Mouse (Mus musculus) liver, embryonic 14.5 days (tissue): ENCODE measurements at regions not wholly inside any gene's neighbourhood (a gene's known extent, or its start where the extent isn't known, plus 50 kb on each side); places are given as distances from the start of the nearest gene placed in this dataset.

ENCODE experiments used
- ATAC-seq: fragments of 200-750 bp; cut with Nextera tagmentation; 2 replicates; pipeline ENCODE4 v1.8.0; 2017; ENCODE audit warnings: moderate number of reproducible peaks, mild to moderate bottlenecking, moderate library complexity; ENCODE audit not compliant: insufficient read depth
- DNase-seq, 3 experiments: peaks; one replicate each; pipeline ENCODE4 v3.0.0-alpha.2; 2012 to 2013; ENCODE audit warnings: low read depth in 3 of 3, low spot score in 3 of 3
- H3K27ac ChIP-seq: fragments of 300-500 bp; sonication (generic); 2 replicates; pipeline ENCODE4 v1.5.1; 2014; ENCODE audit warnings: moderate library complexity, mild to moderate bottlenecking, control low read depth, inconsistent platforms
- H3K27me3 ChIP-seq: fragments of 300-500 bp; sonication (generic); 2 replicates; pipeline ENCODE4 v1.6.1; 2014; ENCODE audit warnings: mild to moderate bottlenecking, low read length, moderate library complexity; ENCODE audit not compliant: control insufficient read depth, insufficient read depth
- H3K36me3 ChIP-seq: fragments of 300-500 bp; sonication (generic); replicated peaks from 2 replicates; pipeline ENCODE4 v1.6.1; 2014; ENCODE audit warnings: low read depth; ENCODE audit not compliant: control insufficient read depth, insufficient read depth
- H3K4me1 ChIP-seq, 2 experiments: fragments of 200-500 bp in 1 of 2; fragments of 300-500 bp in 1 of 2; sonication (generic) in 1 of 2; replicated peaks; 2 replicates each; pipeline ENCODE4 v1.6.1; 2012 to 2014; ENCODE audit warnings: antibody characterized with exemption in 1 of 2, inconsistent platforms in 1 of 2, low read length in 1 of 2; ENCODE audit not compliant: control insufficient read depth in 2 of 2, insufficient read depth in 2 of 2
- H3K4me2 ChIP-seq: fragments of 300-500 bp; sonication (generic); 2 replicates; pipeline ENCODE4 v1.6.1; 2014; ENCODE audit warnings: low read depth, mild to moderate bottlenecking, control low read depth, moderate library complexity
- H3K4me3 ChIP-seq, 2 experiments: fragments of 200-500 bp in 1 of 2; fragments of 300-500 bp in 1 of 2; sonication (generic) in 1 of 2; 2 replicates each; pipeline ENCODE4 v1.5.1; 2012 to 2014; ENCODE audit warnings: low read depth in 2 of 2, low read length in 2 of 2, mild to moderate bottlenecking in 2 of 2, control low read depth in 1 of 2, inconsistent platforms in 1 of 2, moderate library complexity in 1 of 2; ENCODE audit not compliant: insufficient read depth in 1 of 2
- H3K9ac ChIP-seq: fragments of 300-500 bp; sonication (generic); replicated peaks from 2 replicates; pipeline ENCODE4 v1.6.1; 2014; ENCODE audit warnings: mild to moderate bottlenecking, control low read depth, moderate library complexity
- H3K9me3 ChIP-seq: fragments of 300-500 bp; sonication (generic); 2 replicates; pipeline ENCODE4 v1.6.1; 2016; ENCODE audit warnings: low read length, mixed read lengths; ENCODE audit not compliant: control insufficient read depth
- CTCF ChIP-seq: IDR thresholded peaks from 2 replicates; pipeline ENCODE4 v1.5.1; 2016; ENCODE audit warnings: antibody characterized with exemption, low read depth, control low read depth
- EP300 ChIP-seq: IDR thresholded peaks from 2 replicates; pipeline ENCODE4 v1.6.1; 2016; ENCODE audit warnings: antibody characterized with exemption, low read depth
- WGBS: fragments of 180-500 bp; shearing (Covaris S2); extraction: QIAGEN DNeasy Blood & Tissue Kit; methylation state at CpG from one replicate; pipeline ENCODE4 v1.1.7; 2014; ENCODE audit not compliant: insufficient replicate concordance; 5-methylcytosine and 5-hydroxymethylcytosine counted together

GRCm38 (mm10) chr11:64204305-64204704, 125.0 kb upstream of the Cox10 start:
- ATAC-seq, result no peak
- DNase-seq, result no peak
- no peak overlapping the region for H3K4me2 ChIP-seq
- peaks cover 0 to 16% of the 10 kb centered on the region in 2 experiments; a peak in 2 of 4 replicates for H3K4me1 ChIP-seq
- TF ChIP-seq EP300, result no peak
- TF ChIP-seq CTCF, result no peak
- no peaks in the 10 kb centered on the region for H3K27me3 ChIP-seq
- H3K9ac ChIP-seq, result no peak overlapping the region
- H3K4me3 ChIP-seq, result no peak overlapping the region
- H3K27ac ChIP-seq, result no peak overlapping the region
- 3% methylated on average over 7 of the region's 7 CpGs for WGBS
- H3K36me3 ChIP-seq, result no peaks in the 10 kb centered on the region
- H3K9me3 ChIP-seq, result no peaks in the 10 kb centered on the region

- 63% methylated on average over 6 of the region's 6 CpGs for WGBS
- no peak for DNase-seq
- Histone ChIP-seq H3K27me3 (no peaks in the 10 kb centered on the region), H3K4me3 (no peak overlapping the region), H3K9ac (no peak overlapping the region), H3K4me1 (peaks cover 0 to 16% of the 10 kb centered on the region in 2 experiments; a peak in 2 of 4 replicates), H3K9me3 (no peaks in the 10 kb centered on the region), H3K36me3 (no peaks in the 10 kb centered on the region), H3K27ac (no peak overlapping the region), H3K4me2 (no peak overlapping the region)
- no peak for ATAC-seq
- TF ChIP-seq CTCF, result no peak
- TF ChIP-seq EP300, result no peak
Observed at GRCm38 (mm10) chr11:64200874-64201273, 121.6 kb upstream of the Cox10 start.

GRCm38 (mm10) chr11:64195272-64195671, 116.0 kb upstream of the Cox10 start:
- no peaks in the 10 kb centered on the region for H3K9me3 ChIP-seq
- no peak overlapping the region for H3K4me3 ChIP-seq
- 58% methylated on average over 3 of the region's 3 CpGs for WGBS
- no peaks in the 10 kb centered on the region for H3K36me3 ChIP-seq
- no peak overlapping the region for H3K9ac ChIP-seq
- no peaks in the 10 kb centered on the region for H3K4me1 ChIP-seq
- TF ChIP-seq CTCF (no peak), EP300 (no peak)
- no peak overlapping the region for H3K4me2 ChIP-seq
- DNase-seq, result no peak
- ATAC-seq, result no peak
- no peak overlapping the region for H3K27ac ChIP-seq
- H3K27me3 ChIP-seq, result no peaks in the 10 kb centered on the region

GRCm38 (mm10) chr11:64188701-64189100, 109.4 kb upstream of the Cox10 start:
- TF ChIP-seq EP300 (no peak), CTCF (no peak)
- WGBS, result 39% methylated on average over 2 of the region's 2 CpGs
- no peak overlapping the region for H3K4me3 ChIP-seq
- H3K9me3 ChIP-seq, result no peaks in the 10 kb centered on the region
- H3K9ac ChIP-seq, result no peak overlapping the region
- no peak overlapping the region for H3K4me2 ChIP-seq
- no peaks in the 10 kb centered on the region for H3K27me3 ChIP-seq
- no peak for DNase-seq
- no peak for ATAC-seq
- peaks cover 0 to 11% of the 10 kb centered on the region in 2 experiments; a peak in 2 of 4 replicates for H3K4me1 ChIP-seq
- H3K27ac ChIP-seq, result no peak overlapping the region
- H3K36me3 ChIP-seq, result no peaks in the 10 kb centered on the region

GRCm38 (mm10) chr11:64187488-64188444, 108.5 kb upstream of the Cox10 start:
- peak in 2 of 3 experiments; percentile 3 to 9 for DNase-seq
- no peak overlapping the region for H3K9ac ChIP-seq
- no peaks in the 10 kb centered on the region for H3K9me3 ChIP-seq
- ATAC-seq, result 0 out of 2 replicates have a peak, but pooled peaks have one; percentile 13
- TF ChIP-seq CTCF (no peak), EP300 (no peak)
- no peak overlapping the region for H3K4me3 ChIP-seq
- H3K36me3 ChIP-seq, result no peaks in the 10 kb centered on the region
- H3K27ac ChIP-seq, result no peak overlapping the region
- no peak overlapping the region for H3K4me2 ChIP-seq
- WGBS, result 57% methylated on average over 9 of the region's 9 CpGs
- peaks cover 0 to 11% of the 10 kb centered on the region in 2 experiments; a peak in 2 of 4 replicates for H3K4me1 ChIP-seq
- no peaks in the 10 kb centered on the region for H3K27me3 ChIP-seq
